In genomic region chr2:173083106-173083505, GRCm38 (mm10) we compare ENCODE assay signal across 13 mouse cellular contexts. TPM values are rescaled to one million over a fixed set of nuclear protein-coding genes. Genes with fewer than 3 reads are reported as not detected.
A peak's percentile ranks its signal among the peaks of the same experiment; 100 is the strongest.
DNase-seq lines count a peak whose midpoint lies in the region; ATAC-seq lines count a peak whose summit lies in the region.
"Had no signal": no experiment of that assay in that cellular context is flagged by ENCODE, and none has a peak within 500 bp of the region (broad histone marks: within the 10 kb centered on the region; RNA-seq: fewer than 3 reads in every experiment).

No protein-coding gene starts in this region.

- peaks cover 6% of the 10 kb centered on the region; the same call in 1 of the 2 replicates for H3K27me3 ChIP-seq in forebrain, embryonic 10.5 days (ENCODE audit: poor library complexity, severe bottlenecking)
- H3K27me3 ChIP-seq in forebrain, embryonic 16.5 days (replicated peaks; ENCODE audit: control insufficient read depth, insufficient read depth, low read length): no peaks in the 10 kb centered on the region
- H3K27me3 ChIP-seq in kidney, embryonic 14.5 days (ENCODE audit: control insufficient read depth, insufficient read depth, low read length): no peaks in the 10 kb centered on the region

- H3K9me3 ChIP-seq in forebrain, embryonic 10.5 days: no peaks in the 10 kb centered on the region
- no peaks in the 10 kb centered on the region for H3K9me3 ChIP-seq in forebrain, embryonic 16.5 days (ENCODE audit: control insufficient read depth, low read length)
- no peaks in the 10 kb centered on the region for H3K9me3 ChIP-seq in kidney, embryonic 14.5 days (ENCODE audit: control insufficient read depth, low read length)

- H3K4me3 ChIP-seq in forebrain, embryonic 10.5 days: no peak overlapping the region
- H3K4me3 ChIP-seq in forebrain, embryonic 16.5 days (replicated peaks; ENCODE audit: low read length): no peak overlapping the region
- no peak overlapping the region for H3K4me3 ChIP-seq in kidney, embryonic 14.5 days (ENCODE audit: low read length)
- H3K4me3 ChIP-seq: gastrocnemius, adult 2 months; layer of hippocampus, adult 2 months had no signal

- H3K27ac ChIP-seq in forebrain, embryonic 10.5 days: 0 out of 2 replicates have a peak overlapping the region, but pooled peaks have one; percentile 67
- no peak overlapping the region for H3K27ac ChIP-seq in forebrain, embryonic 16.5 days (ENCODE audit: low read length)
- H3K27ac ChIP-seq in kidney, embryonic 14.5 days (ENCODE audit: low read depth, low read length): no peak overlapping the region
- H3K27ac ChIP-seq: gastrocnemius, adult 2 months; layer of hippocampus, adult 2 months had no signal

- H3K4me2 ChIP-seq in forebrain, embryonic 16.5 days (ENCODE audit: low read length): no peak overlapping the region
- H3K4me2 ChIP-seq in kidney, embryonic 14.5 days (replicated peaks; ENCODE audit: low read depth, low read length): 0 out of 2 replicates have a peak overlapping the region, but pooled peaks have one; percentile 27

- H3K36me3 ChIP-seq in forebrain, embryonic 10.5 days (replicated peaks): no peaks in the 10 kb centered on the region
- H3K36me3 ChIP-seq in forebrain, embryonic 16.5 days (ENCODE audit: control insufficient read depth, insufficient read depth): no peaks in the 10 kb centered on the region
- H3K36me3 ChIP-seq in kidney, embryonic 14.5 days (ENCODE audit: control insufficient read depth, insufficient read depth, low read length): no peaks in the 10 kb centered on the region

- no peak for DNase-seq in forebrain, embryonic 10.5 days (ENCODE audit: extremely low spot score, low spot score)
- no peak for DNase-seq in kidney, adult 18-20 months
- DNase-seq in thymus, postnatal 4 days: peak; percentile 52
- DNase-seq in thymus, postnatal 36 days: no peak
- no peak for DNase-seq in right cerebral cortex, adult 2 months (ENCODE audit: low spot score in 2 of 2)
- no peak for DNase-seq in adrenal gland, adult (ENCODE audit: inconsistent age in 2 of 2, low spot score in 1 of 2)
- DNase-seq: adrenal gland, adult 8-10 months; gastrocnemius, adult 2 months; left cerebral cortex, postnatal 4 days had no signal

- peaks cover 18% of the 10 kb centered on the region for H3K4me1 ChIP-seq in forebrain, embryonic 10.5 days
- H3K4me1 ChIP-seq in forebrain, embryonic 16.5 days (replicated peaks; ENCODE audit: control insufficient read depth, insufficient read depth, low read length): no peaks in the 10 kb centered on the region
- H3K4me1 ChIP-seq in kidney, embryonic 14.5 days (ENCODE audit: control insufficient read depth, insufficient read depth, low read length): no peaks in the 10 kb centered on the region

- no peak for ATAC-seq in forebrain, embryonic 16.5 days
- ATAC-seq in kidney, embryonic 14.5 days (ENCODE audit: low FRiP score, low TSS enrichment): no peak

- WGBS in forebrain, embryonic 10.5 days: 84% methylated on average over 9 of the region's 9 CpGs
- 85% methylated on average over 9 of the region's 9 CpGs for WGBS in forebrain, embryonic 16.5 days
- WGBS in kidney, embryonic 14.5 days: 79% methylated on average over 9 of the region's 9 CpGs

- H3K9ac ChIP-seq in forebrain, embryonic 16.5 days (replicated peaks; ENCODE audit: low read depth, low read length): no peak overlapping the region
- H3K9ac ChIP-seq in kidney, embryonic 14.5 days (ENCODE audit: low read depth, low read length): no peak overlapping the region

RNA-seq across cellular contexts. Expression of gene Ctcfl, which starts 36.2 kb away (rescaled TPM):
- 0.04 and 0.07 TPM in 2 replicates for polyA plus RNA-seq in forebrain, embryonic 10.5 days (2016; fragmentation: Nextera tagmentation; extraction: Ambion mirVana)
- polyA plus RNA-seq in forebrain, embryonic 16.5 days (2015; fragmentation: Nextera tagmentation; extraction: Ambion mirVana): not detected in 2 replicates
- 0.07 and 0.08 TPM in 2 replicates for polyA plus RNA-seq in kidney, embryonic 14.5 days (2014; fragmentation: Nextera tagmentation; extraction: Ambion mirVana)
- polyA plus RNA-seq: urinary bladder, adult 2 months had no signal
